32 mouse cellular contexts compared by ENCODE assay signal in genomic region chr2:164604411-164604810, GRCm38 (mm10). TPM values are rescaled to one million over a fixed set of nuclear protein-coding genes. Genes with fewer than 3 reads are reported as not detected.
DNase-seq lines count a peak whose midpoint lies in the region; TF ChIP-seq lines count a peak whose summit lies in the region.
"Had no signal": no experiment of that assay in that cellular context is flagged by ENCODE, and none has a peak within 500 bp of the region (broad histone marks: within the 10 kb centered on the region; RNA-seq: fewer than 3 reads in every experiment).

No protein-coding gene starts in this region.

- TF ChIP-seq CTCF in embryonic fibroblast, embryonic 13.5 days (IDR thresholded peaks at IDR 0.05; ENCODE audit: borderline replicate concordance, insufficient read depth, low read length), result no peak

- peak; percentile 6 to 23 for DNase-seq in right cerebral cortex, adult 2 months (ENCODE audit: low spot score in 2 of 2)
- no peak for DNase-seq in right cerebral cortex, postnatal 25 days
- peak; percentile 40 for DNase-seq in Muller cell, postnatal 12 days (ENCODE audit: inconsistent ontology term)
- DNase-seq in lung, postnatal 36 days, result no peak
- no peak for DNase-seq in lung, postnatal 25 days (ENCODE audit: low spot score)
- no peak for DNase-seq in ovary, postnatal 10 days (ENCODE audit: low spot score)
- DNase-seq: adrenal gland, adult 8-10 months; adrenal gland, postnatal 25 days; B cell, adult 2 months; cerebellum, adult 18-20 months; cerebellum, adult 9-10 months; cerebellum, postnatal 14 days; gastrocnemius, postnatal 36 days; heart, adult 2 months; heart, postnatal 14 days; heart, postnatal 4 days had no signal

- H3K27ac ChIP-seq in embryonic fibroblast, embryonic 13.5 days (ENCODE audit: insufficient read depth, low read length), result peak overlapping the region; percentile 53; the same call in 1 of the 2 replicates
- H3K27ac ChIP-seq: forebrain, embryonic 12.5 days; forebrain, embryonic 15.5 days; heart, adult 2 months; heart, embryonic 10.5 days; heart, embryonic 13.5 days; hindbrain, embryonic 14.5 days; hindbrain, postnatal 0 days had no signal

- no peak for TF ChIP-seq POLR2A in embryonic fibroblast, embryonic 13.5 days (IDR thresholded peaks at IDR 0.05; ENCODE audit: low read depth, low read length)

- peaks cover 5% of the 10 kb centered on the region for H3K4me1 ChIP-seq in embryonic fibroblast, embryonic 13.5 days (ENCODE audit: control insufficient read depth, insufficient read depth, low read length)
- H3K4me1 ChIP-seq: forebrain, embryonic 12.5 days; forebrain, embryonic 15.5 days; heart, embryonic 10.5 days; heart, embryonic 13.5 days had no signal

- no peak overlapping the region for H3K4me3 ChIP-seq in embryonic fibroblast, embryonic 13.5 days (ENCODE audit: insufficient read depth, low read length)
- H3K4me3 ChIP-seq: forebrain, embryonic 12.5 days; forebrain, embryonic 15.5 days; heart, adult 2 months; heart, embryonic 10.5 days; heart, embryonic 13.5 days had no signal

RNA-seq across cellular contexts. Expression of gene Wfdc6b, which starts 8.9 kb away (rescaled TPM):
- not detected in 2 replicates for polyA plus RNA-seq in embryonic fibroblast, embryonic 13.5 days (2011; ENCODE audit: insufficient read length, low read depth, missing spikeins)
- polyA plus RNA-seq: activated CD4-positive, CD25-positive, alpha-beta regulatory T cell, adult 4 months; embryonic facial prominence, embryonic 11.5 days; embryonic facial prominence, embryonic 14.5 days; forebrain, embryonic 12.5 days; forebrain, embryonic 15.5 days; frontal cortex, adult 2 months; G1E; heart, adult 2 months; heart, embryonic 10.5 days; heart, embryonic 13.5 days; heart, embryonic 16.5 days; hindbrain, embryonic 11.5 days; hindbrain, embryonic 14.5 days; hindbrain, postnatal 0 days; inflammation-experienced regulatory T-cells, adult 6 months; intestine, embryonic 16.5 days had no signal

RNA-seq across cellular contexts. Expression of gene Wfdc8, which starts 9.0 kb away (rescaled TPM):
- not detected in 2 replicates for polyA plus RNA-seq in embryonic fibroblast, embryonic 13.5 days (2011; ENCODE audit: insufficient read length, low read depth, missing spikeins)
- polyA plus RNA-seq: activated CD4-positive, CD25-positive, alpha-beta regulatory T cell, adult 4 months; embryonic facial prominence, embryonic 11.5 days; forebrain, embryonic 12.5 days; forebrain, embryonic 15.5 days; frontal cortex, adult 2 months; G1E; heart, adult 2 months; heart, embryonic 10.5 days; heart, embryonic 13.5 days; heart, embryonic 16.5 days; hindbrain, embryonic 11.5 days; hindbrain, embryonic 14.5 days; hindbrain, postnatal 0 days; inflammation-experienced regulatory T-cells, adult 6 months; intestine, embryonic 16.5 days had no signal

RNA-seq across cellular contexts. Expression of gene Eppin, which starts 11.0 kb away (rescaled TPM):
- polyA plus RNA-seq in embryonic fibroblast, embryonic 13.5 days (2011; ENCODE audit: insufficient read length, low read depth, missing spikeins), result not detected in 2 replicates
- polyA plus RNA-seq: activated CD4-positive, CD25-positive, alpha-beta regulatory T cell, adult 4 months; embryonic facial prominence, embryonic 11.5 days; embryonic facial prominence, embryonic 14.5 days; forebrain, embryonic 12.5 days; forebrain, embryonic 15.5 days; frontal cortex, adult 2 months; G1E; heart, embryonic 10.5 days; heart, embryonic 13.5 days; heart, embryonic 16.5 days; hindbrain, embryonic 11.5 days; hindbrain, embryonic 14.5 days; hindbrain, postnatal 0 days; inflammation-experienced regulatory T-cells, adult 6 months; intestine, embryonic 16.5 days had no signal

RNA-seq across cellular contexts. Expression of gene Wfdc6a, which starts 19.2 kb away (rescaled TPM):
- polyA plus RNA-seq in embryonic fibroblast, embryonic 13.5 days (2011; ENCODE audit: insufficient read length, low read depth, missing spikeins), result not detected in 2 replicates
- polyA plus RNA-seq: activated CD4-positive, CD25-positive, alpha-beta regulatory T cell, adult 4 months; embryonic facial prominence, embryonic 11.5 days; forebrain, embryonic 12.5 days; forebrain, embryonic 15.5 days; G1E; heart, embryonic 10.5 days; hindbrain, embryonic 11.5 days; inflammation-experienced regulatory T-cells, adult 6 months had no signal

RNA-seq across cellular contexts. Expression of gene Spint3, which starts 31.2 kb away (rescaled TPM):
- polyA plus RNA-seq in embryonic fibroblast, embryonic 13.5 days (2011; ENCODE audit: insufficient read length, low read depth, missing spikeins), result not detected in 2 replicates
- polyA plus RNA-seq: activated CD4-positive, CD25-positive, alpha-beta regulatory T cell, adult 4 months; embryonic facial prominence, embryonic 11.5 days; embryonic facial prominence, embryonic 14.5 days; forebrain, embryonic 12.5 days; forebrain, embryonic 15.5 days; frontal cortex, adult 2 months; G1E; heart, adult 2 months; heart, embryonic 10.5 days; heart, embryonic 13.5 days; heart, embryonic 16.5 days; hindbrain, embryonic 11.5 days; hindbrain, embryonic 14.5 days; hindbrain, postnatal 0 days; inflammation-experienced regulatory T-cells, adult 6 months; intestine, embryonic 16.5 days had no signal

Comparison
In these comparisons a context has a peak if more than half of its experiments do, and no peak if none do; other contexts are left out.
1. DNase-seq: peak in right cerebral cortex, adult 2 months (2 of 2) and Muller cell, postnatal 12 days (single experiment); none in right cerebral cortex, postnatal 25 days (single experiment), lung, postnatal 36 days (single experiment), lung, postnatal 25 days (single experiment) and ovary, postnatal 10 days (single experiment).